Mouse (Mus musculus): Measurements from ENCODE around the gene Vps54.

GRCm38 (mm10) chr11:21247203-21247865 lies 8.3 kb downstream of the Vps54 start:
- TF ChIP-seq CTCF (IDR thresholded peaks at IDR 0.05) (no peak), EP300 (IDR thresholded peaks at IDR 0.05) (no peak)

All from lung, postnatal 0 days (tissue).